Mouse (Mus musculus) layer of hippocampus, adult 18-20 months (tissue): ENCODE measurements at regions not wholly inside any gene's neighbourhood (a gene's known extent, or its start where the extent isn't known, plus 50 kb on each side); places are given as distances from the start of the nearest gene placed in this dataset.

Experiments
- DNase-seq, 2 experiments: peaks; one replicate each; pipeline ENCODE4 v3.0.0; 2022; ENCODE audit warnings: low spot score in 2 of 2

DNA sequence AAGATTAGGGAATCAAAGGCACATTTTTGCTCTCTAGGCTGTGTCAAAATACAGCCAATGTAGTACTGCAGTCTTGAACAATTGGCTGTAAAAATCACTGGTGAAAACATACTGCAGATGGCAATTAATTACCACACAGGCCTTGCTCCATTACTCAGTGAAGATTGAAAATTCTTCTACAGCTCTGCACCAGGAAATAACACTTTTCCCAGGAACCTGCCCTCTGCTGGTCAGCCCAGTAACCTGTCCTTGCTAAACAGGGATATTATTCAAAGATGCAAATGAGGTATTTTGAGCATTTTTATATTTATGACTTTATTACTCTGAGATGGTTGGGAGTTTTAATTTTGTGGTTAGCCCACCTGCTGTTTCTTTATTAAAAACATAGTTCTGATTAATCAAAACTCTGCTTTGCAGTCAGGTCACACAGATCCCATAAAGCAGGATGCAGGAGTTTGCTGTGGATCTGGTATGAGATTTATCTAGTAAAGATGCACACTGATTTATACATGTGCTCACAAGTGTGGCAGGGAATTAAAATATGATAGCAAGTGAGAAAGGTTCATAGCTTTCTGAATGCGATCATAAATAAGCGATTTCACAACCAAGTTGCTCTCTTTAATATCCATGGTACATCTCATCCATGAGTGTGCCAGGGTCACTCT lies 815.3 kb upstream of the Ghitm start:
- peak in 1 of 2 experiments; percentile 9 for DNase-seq
